Mouse (Mus musculus) thymus, adult 2 months (tissue): Measurements from ENCODE around the gene Ubtd2.

ENCODE experiments used
- CTCF ChIP-seq: fragments of 200-500 bp; IDR thresholded peaks from 2 replicates; pipeline ENCODE4 v1.5.1; 2012; ENCODE audit warnings: mild to moderate bottlenecking, control low read depth, low read length, moderate library complexity, borderline replicate concordance; ENCODE audit not compliant: control insufficient read depth, poor library complexity, insufficient read depth; ENCODE audit errors: extremely low read depth
- POLR2A ChIP-seq: fragments of 200-500 bp; IDR thresholded peaks from 2 replicates; pipeline ENCODE4 v1.6.1; 2012; ENCODE audit warnings: mild to moderate bottlenecking, low read length, control low read depth, moderate library complexity; ENCODE audit not compliant: control insufficient read depth, poor library complexity, insufficient read depth; ENCODE audit errors: extremely low read depth

GRCm38 (mm10) chr11:32474725-32475124, 19.6 kb downstream of the Ubtd2 start:
- TF ChIP-seq CTCF = no peak
- no peak for TF ChIP-seq POLR2A
